Mouse (Mus musculus) MEL (cell line): Measurements from ENCODE around the gene Rbm42. TPM values are rescaled to one million over a fixed set of nuclear protein-coding genes. Genes with fewer than 3 reads are reported as not detected.

Experiments
- DNase-seq: peaks from one replicate; pipeline ENCODE4 v3.0.0; 2011; ENCODE audit warnings: low read depth, low spot score
- H3K27ac ChIP-seq: 2 replicates; pipeline ENCODE4 v1.5.1; 2012; ENCODE audit warnings: low read depth, mild to moderate bottlenecking, control low read depth, low read length, moderate library complexity; ENCODE audit not compliant: control insufficient read depth
- H3K27me3 ChIP-seq, 2 experiments: fragments of 150-350 bp in 1 of 2; sonication (generic) in 1 of 2; 2 replicates each; pipeline ENCODE4 v1.6.1; 2012; ENCODE audit warnings: low read length in 2 of 2, mild to moderate bottlenecking in 2 of 2, improper control_type of control experiment in 1 of 2, moderate library complexity in 1 of 2; ENCODE audit not compliant: insufficient read depth in 2 of 2, control insufficient read depth in 1 of 2
- H3K36me3 ChIP-seq, 2 experiments: 2 replicates each; pipeline ENCODE4 v1.6.1; 2012 to 2014; ENCODE audit warnings: low read length in 2 of 2, improper control_type of control experiment in 1 of 2, inconsistent platforms in 1 of 2, mild to moderate bottlenecking in 1 of 2; ENCODE audit not compliant: insufficient read depth in 2 of 2, control insufficient read depth in 1 of 2
- H3K4me1 ChIP-seq, 2 experiments: fragments of 150-350 bp in 1 of 2; sonication (generic) in 1 of 2; 2 replicates each; pipeline ENCODE4 v1.6.1; 2012; ENCODE audit warnings: low read length in 2 of 2, improper control_type of control experiment in 1 of 2, mild to moderate bottlenecking in 1 of 2; ENCODE audit not compliant: insufficient read depth in 2 of 2, control insufficient read depth in 1 of 2
- H3K4me3 ChIP-seq, 2 experiments: fragments of 150-350 bp in 1 of 2; sonication (generic) in 1 of 2; 2 replicates each; pipeline ENCODE4 v1.5.1; 2012; ENCODE audit warnings: low read depth in 2 of 2, low read length in 2 of 2, mild to moderate bottlenecking in 2 of 2, moderate library complexity in 2 of 2, control low read depth in 1 of 2, improper control_type of control experiment in 1 of 2; ENCODE audit not compliant: control insufficient read depth in 1 of 2, insufficient read depth in 1 of 2
- H3K79me2 ChIP-seq: 2 replicates; pipeline ENCODE4 v1.6.1; 2012; ENCODE audit warnings: mild to moderate bottlenecking, low read length, moderate library complexity; ENCODE audit not compliant: control insufficient read depth, poor library complexity, insufficient read depth
- H3K9ac ChIP-seq: 2 replicates; pipeline ENCODE4 v1.6.1; 2012; ENCODE audit warnings: low read depth, mild to moderate bottlenecking, control low read depth, low read length, moderate library complexity; ENCODE audit not compliant: control insufficient read depth, poor library complexity, severe bottlenecking
- H3K9me3 ChIP-seq: fragments of 150-350 bp; sonication (generic); replicated peaks from 2 replicates; pipeline ENCODE4 v1.6.1; 2012; ENCODE audit warnings: mild to moderate bottlenecking, low read length, improper control_type of control experiment, moderate library complexity; ENCODE audit not compliant: insufficient read depth
- CHD2 ChIP-seq: IDR thresholded peaks from 2 replicates; pipeline ENCODE4 v1.6.1; 2011; ENCODE audit warnings: low read length, improper control_type of control experiment
- CTCF ChIP-seq, 3 experiments: IDR thresholded peaks in 2 of 3; conservative IDR thresholded peaks in 1 of 3; 2 replicates each; pipeline ENCODE4 v1.5.1; 2011 to 2012; ENCODE audit warnings: low read length in 3 of 3, low read depth in 2 of 3, mild to moderate bottlenecking in 2 of 3, improper control_type of control experiment in 1 of 3, inconsistent platforms in 1 of 3, mixed read lengths in 1 of 3, moderate library complexity in 1 of 3; ENCODE audit not compliant: control insufficient read depth in 1 of 3, insufficient read depth in 1 of 3, poor library complexity in 1 of 3, severe bottlenecking in 1 of 3
- E2F4 ChIP-seq: IDR thresholded peaks from 2 replicates; pipeline ENCODE4 v1.6.1; 2011; ENCODE audit warnings: low read depth, low read length, improper control_type of control experiment, borderline replicate concordance
- ETS1 ChIP-seq: IDR thresholded peaks from 2 replicates; pipeline ENCODE4 v1.6.1; 2012; ENCODE audit warnings: low read depth, mild to moderate bottlenecking, inconsistent platforms, low read length, improper control_type of control experiment, moderate library complexity
- GABPA ChIP-seq: IDR thresholded peaks from 2 replicates; pipeline ENCODE4 v1.6.1; 2012; ENCODE audit warnings: low read depth, mild to moderate bottlenecking, inconsistent platforms, low read length, improper control_type of control experiment, moderate library complexity
- KAT2A ChIP-seq: conservative IDR thresholded peaks from 2 replicates; pipeline ENCODE4 v1.6.1; 2012; ENCODE audit warnings: low read depth, low read length, improper control_type of control experiment, inconsistent platforms
- MAFK ChIP-seq: IDR thresholded peaks from 2 replicates; pipeline ENCODE4 v1.6.1; 2011; ENCODE audit warnings: low read depth, mild to moderate bottlenecking, low read length, improper control_type of control experiment, borderline replicate concordance
- MAZ ChIP-seq: IDR thresholded peaks from 2 replicates; pipeline ENCODE4 v1.6.1; 2012; ENCODE audit warnings: low read depth, mild to moderate bottlenecking, inconsistent platforms, low read length, improper control_type of control experiment
- MEF2A ChIP-seq: IDR thresholded peaks from 2 replicates; pipeline ENCODE4 v1.6.1; 2014; ENCODE audit warnings: low read depth, mild to moderate bottlenecking, inconsistent platforms, low read length, improper control_type of control experiment; ENCODE audit not compliant: poor library complexity, insufficient replicate concordance, severe bottlenecking; ENCODE audit errors: extremely low read depth
- MXI1 ChIP-seq: IDR thresholded peaks from 2 replicates; pipeline ENCODE4 v1.6.1; 2011; ENCODE audit warnings: mild to moderate bottlenecking, low read depth, low read length, improper control_type of control experiment
- POLR2A ChIP-seq, 2 experiments: IDR thresholded peaks; 2 replicates each; pipeline ENCODE4 v1.6.1; 2011 to 2012; ENCODE audit warnings: low read length in 2 of 2, mild to moderate bottlenecking in 2 of 2, control low read depth in 1 of 2, improper control_type of control experiment in 1 of 2, low read depth in 1 of 2, moderate library complexity in 1 of 2; ENCODE audit not compliant: control insufficient read depth in 1 of 2, insufficient read depth in 1 of 2, poor library complexity in 1 of 2
- POLR2AphosphoS5 ChIP-seq: IDR thresholded peaks from 2 replicates; pipeline ENCODE4 v1.6.1; 2012; ENCODE audit warnings: low read depth, borderline replicate concordance, mild to moderate bottlenecking, inconsistent platforms, low read length, moderate library complexity, mixed read lengths
- RCOR1 ChIP-seq: IDR thresholded peaks from 2 replicates; pipeline ENCODE4 v1.6.1; 2012; ENCODE audit warnings: low read depth, mild to moderate bottlenecking, inconsistent platforms, low read length, improper control_type of control experiment
- SIN3A ChIP-seq: IDR thresholded peaks from 2 replicates; pipeline ENCODE4 v1.6.1; 2012; ENCODE audit warnings: low read length, improper control_type of control experiment, inconsistent platforms
- TCF12 ChIP-seq: IDR thresholded peaks from 2 replicates; pipeline ENCODE4 v1.6.1; 2014; ENCODE audit warnings: low read depth, mild to moderate bottlenecking, inconsistent platforms, low read length, improper control_type of control experiment, moderate library complexity
- ZKSCAN1 ChIP-seq: IDR thresholded peaks from 2 replicates; pipeline ENCODE4 v1.6.1; 2012; ENCODE audit warnings: low read depth, mild to moderate bottlenecking, inconsistent platforms, low read length, improper control_type of control experiment, moderate library complexity
- polyA plus RNA-seq, 2 experiments: library from polyadenylated mRNA; stranded (reverse) in 1 of 2; unstranded in 1 of 2; fragments of >175 nt in 1 of 2; fragments of >200 nt in 1 of 2; gene quantifications; 2 replicates each; pipeline versions ENCODE4 v1.2.1 to v1.2.4; 2012; ENCODE audit warnings: low replicate concordance in 2 of 2, low read depth in 1 of 2; ENCODE audit not compliant: insufficient read length in 2 of 2, insufficient read depth in 1 of 2, missing spikeins in 1 of 2
- total RNA-seq: library from RNA; depleted of rRNA; stranded (reverse); fragments of 300-350 nt; gene quantifications from 2 replicates; pipeline ENCODE4 v1.2.3, GENCODE M21; 2012

The Rbm42 gene
- total and polyA plus RNA-seq, 3 experiments, result 124 to 129 TPM; not detected in 1

DNA sequence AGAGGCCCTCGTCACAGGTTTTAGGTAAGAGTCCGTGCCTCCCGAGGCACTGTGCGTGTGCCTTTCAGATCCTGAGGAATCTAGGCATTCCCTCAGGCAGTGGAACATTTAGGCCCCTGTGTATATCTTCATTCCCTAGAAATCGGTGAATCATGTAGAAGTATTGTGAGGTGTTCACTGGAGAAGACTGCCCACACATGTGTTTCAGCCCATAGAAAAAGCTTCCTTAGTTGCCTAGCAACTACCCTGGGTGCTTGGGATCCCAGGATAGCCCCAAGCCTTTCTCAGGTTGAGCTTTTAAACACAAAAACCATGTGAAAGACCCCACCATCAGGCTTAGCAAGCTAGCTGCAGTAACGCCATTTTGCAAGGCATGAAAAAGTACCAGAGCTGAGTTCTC, 38.2 kb upstream of the Rbm42 start:
- Histone ChIP-seq H3K4me1 (no peaks in the 10 kb centered on the region), H3K9me3 (no peaks in the 10 kb centered on the region), H3K27ac (no peak overlapping the region), H3K4me3 (no peak overlapping the region), H3K79me2 (no peaks in the 10 kb centered on the region), H3K36me3 (no peaks in the 10 kb centered on the region), H3K9ac (no peak overlapping the region), H3K27me3 (no peaks in the 10 kb centered on the region)
- DNase-seq, result no peak
- no peak for TF ChIP-seq TCF12
- TF ChIP-seq, all 39 proteins: peak for 0

DNA sequence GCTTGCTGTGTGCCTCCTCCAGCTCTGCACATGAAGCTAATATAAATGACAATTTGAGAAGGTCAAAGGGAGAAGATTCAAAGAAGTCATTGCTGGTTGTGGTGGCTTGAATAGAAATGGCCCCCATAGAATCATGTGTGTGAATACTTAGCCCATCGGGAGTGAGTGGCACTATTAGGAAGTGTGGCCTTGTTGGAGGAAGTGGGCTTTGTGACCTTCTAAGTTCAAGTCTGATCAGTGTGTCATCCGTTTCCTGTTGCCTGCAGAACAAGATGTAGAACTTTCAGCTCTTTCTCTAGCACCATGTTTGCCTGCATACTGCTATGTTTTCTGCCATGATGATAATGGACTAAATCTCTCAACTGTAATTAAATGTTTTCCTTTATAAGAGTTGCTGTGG, 33.3 kb upstream of the Rbm42 start:
- no peaks in the 10 kb centered on the region for H3K4me1 ChIP-seq
- DNase-seq, result no peak
- no peak overlapping the region for H3K27ac ChIP-seq
- H3K4me3 ChIP-seq, result no peak overlapping the region
- H3K79me2 ChIP-seq, result no peaks in the 10 kb centered on the region
- H3K27me3 ChIP-seq, result peaks cover 3 to 7% of the 10 kb centered on the region in 2 experiments
- H3K9me3 ChIP-seq, result no peaks in the 10 kb centered on the region
- TF ChIP-seq MAZ, result no peak
- TF ChIP-seq ZKSCAN1, result no peak
- TF ChIP-seq CTCF (IDR thresholded peaks at IDR 0.05 in 2 of 3, conservative IDR thresholded peaks at IDR 0.05 in 1 of 3; ENCODE audit: control insufficient read depth in 1 of 3, insufficient read depth in 1 of 3, low read depth in 2 of 3, low read length in 3 of 3, poor library complexity in 1 of 3, severe bottlenecking in 1 of 3), result no peak
- TF ChIP-seq MAFK, result no peak
- no peak for TF ChIP-seq CHD2
- no peak for TF ChIP-seq GABPA
- no peak for TF ChIP-seq E2F4
- no peak for TF ChIP-seq SIN3A
- TF ChIP-seq MEF2A, result no peak
- TF ChIP-seq MXI1, result no peak
- TF ChIP-seq KAT2A, result no peak
- TF ChIP-seq POLR2A (IDR thresholded peaks at IDR 0.05; ENCODE audit: control insufficient read depth in 1 of 2, insufficient read depth in 1 of 2, low read depth in 1 of 2, low read length in 2 of 2, poor library complexity in 1 of 2), result no peak
- no peak for TF ChIP-seq POLR2AphosphoS5
- TF ChIP-seq TCF12, result no peak
- TF ChIP-seq RCOR1, result no peak
- no peak for TF ChIP-seq ETS1
- no peak overlapping the region for H3K9ac ChIP-seq
- no peaks in the 10 kb centered on the region for H3K36me3 ChIP-seq
